Mouse (Mus musculus) regulatory T cell (primary cell): ENCODE results near the gene Bcor.

ENCODE experiments used
- in situ Hi-C: fragments of 300-600 bp; cut with MboI, MseI; formaldehyde crosslinking; loops from one replicate; pipeline ENCODE4 v1.15.1; 2025; ENCODE audit warnings: high pct_unique_total_duplicates

The Bcor gene

DNA sequence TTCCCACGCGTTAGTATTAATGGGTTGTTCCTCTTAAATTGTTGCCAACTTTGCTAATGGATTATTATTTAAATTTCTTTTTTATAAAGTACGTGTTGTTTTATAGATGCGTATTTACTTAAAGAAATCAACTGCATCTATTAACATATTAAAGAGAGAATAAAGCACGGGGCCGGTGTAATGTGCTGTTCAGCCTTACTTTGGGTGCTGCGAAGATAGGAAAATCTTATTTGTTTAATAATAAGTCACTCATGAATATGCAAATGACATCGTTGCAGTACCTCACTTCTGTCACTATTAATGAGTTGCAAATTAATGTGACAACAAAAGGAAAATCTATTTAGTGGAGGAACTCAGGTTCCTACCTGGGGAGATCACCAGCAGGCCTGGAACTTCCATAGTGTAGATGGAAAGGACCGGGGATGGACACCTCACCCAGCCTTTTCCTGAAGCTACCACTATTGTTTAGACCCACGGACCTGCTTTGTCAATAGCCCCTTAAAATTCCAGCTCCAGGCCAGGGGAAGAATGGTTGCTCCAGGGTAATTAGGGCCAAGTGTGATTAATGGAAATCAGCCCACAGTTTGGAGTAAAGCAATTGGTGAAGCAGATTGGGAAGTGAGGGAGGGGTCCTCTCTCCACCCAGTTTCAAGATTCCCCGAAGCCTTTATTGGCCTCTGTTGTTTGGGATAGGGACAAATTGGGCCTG lies 152.2 kb downstream of the Bcor start:
- in situ Hi-C loops: loop anchor here (5.0 kb wide), 1 partner anchor 129 kb away; no protein-coding TSS in a partner anchor

DNA sequence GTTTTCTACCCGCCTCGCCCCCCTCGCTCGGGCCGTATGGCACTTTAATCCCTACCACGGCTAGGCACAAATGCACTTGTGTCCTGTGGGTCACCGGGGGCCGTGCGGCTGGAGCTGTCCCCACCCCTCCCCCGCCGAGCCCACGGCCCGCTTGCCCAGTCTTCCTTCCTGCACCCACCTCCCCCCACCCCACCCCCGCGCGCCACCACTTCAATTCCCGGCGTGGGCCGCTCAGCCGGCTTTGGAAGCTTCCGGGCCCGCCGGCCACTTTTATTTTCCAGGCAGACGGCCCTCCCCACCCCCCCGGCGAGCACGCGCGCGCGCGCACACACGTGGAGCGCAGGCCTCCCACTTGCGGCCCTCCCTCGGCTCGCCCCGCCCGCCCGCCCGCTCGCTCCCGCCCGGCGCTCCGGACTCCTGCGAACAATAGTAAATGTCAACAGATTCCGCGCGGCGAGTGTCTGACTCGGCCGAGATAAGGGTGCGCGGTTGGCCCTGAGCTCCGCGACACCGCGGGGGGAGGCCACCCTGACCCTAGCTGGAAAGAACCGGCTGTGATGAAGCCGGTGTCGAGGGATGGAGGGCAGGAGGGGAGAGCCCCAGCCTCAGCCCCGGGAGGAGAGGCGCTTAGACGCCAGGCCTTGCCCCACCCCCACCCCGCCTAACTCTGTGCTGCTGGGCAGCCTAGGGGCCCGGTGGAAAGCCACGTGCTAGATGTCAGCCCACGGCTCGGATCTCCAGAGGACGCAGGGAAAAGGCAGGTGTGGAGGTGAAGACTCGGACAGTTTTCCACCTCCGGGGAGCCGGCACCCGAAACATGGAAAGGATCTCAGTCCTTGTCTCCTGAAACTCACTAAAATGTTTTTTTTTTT lies 153.0 kb downstream of the Bcor start:
- in situ Hi-C loops: loop anchor here (5.0 kb wide), 1 partner anchor 130 kb away; no protein-coding TSS in a partner anchor

DNA sequence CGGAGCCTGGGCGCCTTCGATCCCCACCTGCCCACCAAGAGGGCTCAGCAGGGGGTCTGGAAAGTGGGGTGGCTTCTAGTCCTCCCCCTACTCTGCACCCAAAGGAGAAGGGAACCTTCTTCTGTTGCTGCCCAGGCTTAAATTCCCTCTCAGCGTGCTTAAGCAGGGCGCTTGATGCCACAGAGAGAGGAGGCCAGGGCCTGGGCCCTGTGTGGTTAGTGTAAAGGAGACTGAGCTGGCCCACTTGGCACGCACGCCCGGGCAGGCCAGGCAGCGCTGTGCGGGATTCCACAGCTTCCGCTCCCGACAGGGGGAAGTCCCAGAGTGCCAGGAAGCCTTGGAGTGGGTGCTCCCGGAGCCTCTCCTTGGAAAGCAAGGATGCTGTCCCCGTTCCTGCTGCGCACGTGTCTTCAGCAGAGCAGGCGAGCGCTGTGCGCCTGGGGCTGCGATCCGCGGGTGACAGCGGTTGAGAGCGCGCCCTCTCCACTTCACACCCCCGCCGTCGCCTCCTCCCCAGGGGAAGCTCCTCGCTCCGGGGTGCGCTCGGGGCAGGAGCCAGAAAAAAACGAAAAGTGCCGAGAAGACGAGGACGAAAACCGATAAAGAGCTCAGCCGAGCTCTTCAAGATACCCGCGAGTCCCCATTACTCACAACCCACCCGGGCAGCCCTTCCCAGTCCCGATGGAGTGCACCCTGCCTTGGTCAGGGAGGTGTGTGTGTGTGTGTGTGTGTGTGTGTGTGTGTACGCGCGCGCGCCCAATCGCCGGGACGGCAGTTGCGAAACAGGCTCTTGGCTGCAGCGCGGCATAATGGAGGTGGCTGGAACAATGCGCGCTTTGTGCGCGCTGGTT lies 153.9 kb downstream of the Bcor start:
- in situ Hi-C loops: loop anchor here (5.0 kb wide), 1 partner anchor 131 kb away; no protein-coding TSS in a partner anchor

DNA sequence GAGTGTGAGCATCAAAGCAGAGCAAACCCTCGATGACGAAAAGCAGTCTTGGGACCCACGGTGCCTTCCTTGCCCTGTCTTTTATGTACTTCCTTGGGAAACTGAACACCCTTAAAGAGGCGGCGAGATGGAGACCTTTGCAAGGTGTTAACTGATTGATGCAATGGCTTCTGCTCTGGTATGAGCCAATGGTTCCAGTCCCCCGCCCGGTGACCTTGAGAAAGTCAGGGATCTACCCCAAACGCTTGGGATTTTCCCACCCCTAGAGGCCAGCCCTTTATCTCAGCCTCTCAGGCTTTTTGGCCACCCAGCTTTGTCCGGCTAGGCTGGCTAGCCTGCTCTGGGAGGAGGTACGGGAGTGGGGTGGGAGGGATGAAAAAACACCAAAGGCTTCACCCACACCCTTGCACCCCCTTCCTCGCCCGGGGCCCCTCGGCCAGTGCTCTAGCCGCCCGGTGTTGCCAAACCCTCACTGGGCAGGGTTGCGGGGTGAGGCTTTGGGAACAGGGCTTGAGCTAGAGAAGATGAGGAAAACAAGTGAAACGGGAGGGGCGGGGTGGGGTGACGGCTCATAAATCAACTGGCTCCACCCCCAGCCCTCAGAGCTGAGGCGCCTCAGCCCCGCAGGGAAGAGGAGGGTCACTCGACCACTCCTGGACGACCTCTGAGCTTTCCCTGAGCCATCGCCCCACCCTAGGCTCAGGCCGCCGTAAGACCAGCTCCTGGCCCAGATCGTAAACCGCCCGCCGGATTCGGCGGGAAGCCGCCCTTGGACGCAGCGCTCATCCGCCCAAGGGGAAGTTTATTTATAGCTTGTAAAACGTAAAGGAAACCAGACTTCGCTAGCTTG lies 154.7 kb downstream of the Bcor start:
- in situ Hi-C loops: loop anchor here (5.0 kb wide), 1 partner anchor 132 kb away; no protein-coding TSS in a partner anchor

DNA sequence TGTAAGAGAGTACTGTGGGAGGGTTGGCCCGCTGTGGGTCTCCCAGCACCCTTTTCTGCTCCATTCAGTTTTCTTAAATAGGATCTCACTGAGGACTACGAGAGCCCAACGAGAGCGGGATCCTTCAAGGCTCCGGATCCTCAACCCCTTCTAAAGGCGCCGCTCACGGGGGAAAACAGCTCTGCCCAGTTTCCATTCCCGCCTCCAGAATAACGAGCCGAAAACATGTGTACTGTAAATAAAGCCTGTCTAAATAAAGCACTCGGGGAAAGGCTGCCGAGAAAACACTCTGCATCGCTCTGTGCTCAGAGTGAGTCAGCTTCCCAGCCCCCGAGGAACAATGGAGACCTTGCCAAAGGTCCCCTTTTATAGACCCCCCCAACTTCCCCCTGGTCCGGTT lies 155.7 kb downstream of the Bcor start:
- in situ Hi-C loops: no loop called here

DNA sequence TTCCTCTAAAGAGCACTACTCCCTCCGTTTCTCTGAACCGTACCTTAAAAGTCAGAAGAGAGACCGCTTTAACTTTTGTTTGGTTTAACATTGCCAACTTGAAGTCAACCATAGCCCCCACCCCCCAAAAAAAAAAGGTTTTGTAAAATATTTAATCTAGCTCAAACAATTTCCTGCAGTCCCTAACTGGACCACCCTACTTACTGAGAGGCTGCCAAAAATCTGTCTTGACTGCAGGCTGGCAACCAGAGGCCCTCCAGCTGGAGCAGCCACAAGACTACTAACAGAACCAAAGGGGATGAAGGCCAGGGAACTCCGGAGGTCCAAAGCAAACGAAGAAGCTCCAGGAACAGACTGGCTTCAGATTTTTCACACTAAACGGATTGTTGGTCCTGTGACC lies 156.2 kb downstream of the Bcor start:
- in situ Hi-C loops: no loop called here

DNA sequence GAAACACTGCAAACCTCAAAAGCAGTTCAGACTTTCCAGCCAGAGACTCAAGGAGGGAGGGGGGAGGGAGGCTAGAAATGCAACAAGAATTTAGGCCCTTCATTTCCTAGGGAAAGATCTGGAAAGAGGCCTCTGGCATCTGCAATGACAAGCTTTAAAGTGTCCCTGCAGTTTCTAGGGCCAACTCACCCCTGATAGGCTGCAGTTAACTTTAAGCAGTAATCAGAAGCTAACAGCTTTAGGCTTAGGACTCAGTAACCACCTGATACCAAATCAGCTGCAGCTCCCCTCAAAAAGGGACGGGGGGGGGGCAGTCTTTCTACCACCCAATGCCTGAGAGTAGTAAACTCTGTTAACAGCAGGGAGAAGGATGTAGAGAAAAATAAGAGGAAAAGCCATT lies 156.6 kb downstream of the Bcor start:
- in situ Hi-C loops: no loop called here

DNA sequence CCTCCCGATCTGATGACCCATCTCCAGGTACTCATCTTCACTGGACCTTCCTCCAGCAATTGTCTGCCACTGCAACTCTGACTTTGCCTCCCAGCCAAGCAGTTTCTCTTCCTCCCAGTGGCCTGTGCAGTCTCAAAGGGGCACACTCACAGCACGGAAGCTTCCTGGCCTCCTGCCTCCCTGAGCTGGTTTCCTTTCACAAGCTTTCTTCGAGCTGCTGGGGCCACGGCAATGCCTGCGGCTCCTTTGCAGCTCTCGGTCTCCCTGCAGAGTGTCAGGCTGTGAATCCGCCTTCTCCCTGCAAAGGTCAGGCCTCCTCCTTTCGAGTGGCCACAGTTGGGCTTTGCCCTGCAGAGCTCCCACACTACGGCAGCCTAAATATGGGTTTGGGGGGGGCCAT lies 157.0 kb downstream of the Bcor start:
- in situ Hi-C loops: no loop called here

DNA sequence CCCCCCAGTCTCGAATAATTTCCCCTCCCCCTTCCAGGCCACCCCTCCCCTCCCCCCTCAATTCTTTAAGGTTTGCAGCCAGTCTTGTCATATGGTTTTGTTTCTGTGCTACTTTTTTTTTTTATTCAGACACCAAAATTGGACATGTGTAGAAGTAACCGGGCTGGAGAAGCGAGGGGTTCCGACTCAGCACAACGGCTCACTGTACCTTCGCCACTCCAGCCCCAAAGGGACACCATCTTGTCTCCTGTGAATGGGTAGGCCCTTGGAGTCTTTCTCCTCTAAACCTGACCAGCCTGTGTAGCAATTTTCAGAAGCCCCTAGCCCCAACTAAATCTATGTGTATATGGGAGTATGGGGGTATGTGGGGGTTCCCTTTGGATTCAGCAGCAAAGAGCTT lies 157.6 kb downstream of the Bcor start:
- in situ Hi-C loops: no loop called here

DNA sequence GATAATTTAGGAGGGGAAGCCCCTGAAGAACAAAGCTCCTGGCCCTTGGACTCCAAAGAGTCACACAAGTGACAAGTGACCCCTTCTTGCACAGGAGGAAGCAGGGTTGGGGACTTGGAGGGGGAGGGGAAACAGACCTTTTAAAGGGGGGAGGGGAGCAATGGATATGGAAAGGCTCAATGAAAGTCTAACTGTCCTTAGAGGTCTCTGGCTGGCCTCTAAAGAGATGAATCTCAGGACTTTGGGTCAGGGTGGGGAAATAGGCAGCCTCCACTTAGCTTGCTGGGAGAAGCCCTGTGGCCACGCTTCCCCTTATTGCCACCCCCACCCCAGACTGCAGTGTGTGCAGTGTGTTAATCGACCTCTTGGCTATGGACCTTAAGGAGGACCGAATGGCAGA lies 158.2 kb downstream of the Bcor start:
- in situ Hi-C loops: no loop called here

DNA sequence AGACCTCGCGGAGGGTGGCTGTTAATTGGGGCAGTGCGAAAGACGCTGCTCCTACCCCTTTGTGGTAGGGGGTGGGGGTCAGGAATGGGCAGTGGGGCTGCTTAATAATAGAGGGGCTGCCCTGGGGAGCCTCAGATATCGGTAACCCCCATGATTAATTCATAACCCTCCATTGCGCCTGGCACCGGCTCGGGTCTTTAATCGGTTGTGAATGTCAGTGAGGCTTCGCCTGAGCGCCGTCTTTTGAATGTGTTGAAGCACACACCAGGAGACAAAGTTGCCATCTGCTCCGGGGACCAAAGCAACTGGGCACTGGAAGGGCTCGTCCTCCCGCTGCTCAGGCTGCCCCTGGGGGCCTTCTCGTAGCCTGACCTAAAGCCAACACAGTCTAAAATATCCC lies 158.8 kb downstream of the Bcor start:
- in situ Hi-C loops: no loop called here

DNA sequence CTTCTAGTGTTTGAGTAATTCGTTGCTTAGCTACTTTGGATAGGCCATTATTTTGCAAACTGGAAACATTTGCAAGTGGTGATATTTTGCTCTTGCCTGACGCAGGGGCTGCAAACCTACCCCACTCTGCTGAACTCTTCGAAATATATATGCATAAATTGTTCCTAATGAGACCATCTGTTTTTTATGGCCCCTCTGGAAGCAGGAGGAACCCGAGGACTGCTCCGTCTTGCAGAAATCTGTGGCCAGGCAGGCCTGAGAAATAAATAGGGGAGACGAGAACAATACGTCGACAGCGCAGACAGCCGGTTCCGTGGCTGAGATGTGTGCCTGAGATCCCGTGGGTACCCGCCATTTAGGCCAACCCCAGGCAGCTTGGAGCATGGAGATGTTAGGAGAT lies 159.5 kb downstream of the Bcor start:
- in situ Hi-C loops: no loop called here

DNA sequence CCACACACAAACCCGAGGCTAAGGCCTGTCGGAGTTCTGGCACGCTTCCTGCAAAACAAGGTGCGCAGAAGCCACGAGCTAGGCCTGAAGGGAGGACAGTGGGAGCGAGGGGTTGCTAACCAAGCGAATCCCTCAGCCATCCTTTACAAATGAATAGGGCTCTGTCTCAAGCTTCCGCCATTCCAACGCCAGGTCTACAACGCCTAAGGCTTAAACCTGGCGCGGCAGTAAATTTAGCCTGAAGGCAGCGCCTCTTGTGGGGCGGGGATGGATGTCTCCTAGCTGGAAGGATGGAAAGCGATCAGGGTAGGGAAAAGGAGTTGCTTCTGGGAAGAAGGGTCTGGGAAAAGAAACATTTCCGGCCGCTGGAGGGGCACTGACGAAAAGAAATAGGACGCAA lies 160.2 kb downstream of the Bcor start:
- in situ Hi-C loops: no loop called here

DNA sequence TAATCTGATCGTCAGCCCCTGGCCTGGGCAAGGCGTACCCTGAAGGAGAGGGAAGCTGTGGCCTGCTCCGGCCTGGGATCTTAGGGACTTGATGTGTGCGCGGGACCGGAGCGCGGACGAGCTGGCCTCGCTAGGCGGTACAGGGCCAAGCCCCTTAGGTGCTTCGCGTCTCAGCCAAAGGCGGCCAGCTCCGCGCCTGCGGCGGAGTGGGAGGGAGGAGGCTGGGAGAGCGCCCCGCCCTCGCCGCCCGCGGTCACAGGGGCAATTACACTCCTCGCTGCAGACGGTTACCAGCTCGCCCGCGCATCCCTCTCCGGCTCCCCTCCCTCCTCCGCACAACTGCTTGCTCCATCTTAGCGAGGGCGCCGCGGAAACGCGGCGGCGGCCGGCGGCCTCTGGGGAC lies 161.2 kb downstream of the Bcor start:
- in situ Hi-C loops: no loop called here

DNA sequence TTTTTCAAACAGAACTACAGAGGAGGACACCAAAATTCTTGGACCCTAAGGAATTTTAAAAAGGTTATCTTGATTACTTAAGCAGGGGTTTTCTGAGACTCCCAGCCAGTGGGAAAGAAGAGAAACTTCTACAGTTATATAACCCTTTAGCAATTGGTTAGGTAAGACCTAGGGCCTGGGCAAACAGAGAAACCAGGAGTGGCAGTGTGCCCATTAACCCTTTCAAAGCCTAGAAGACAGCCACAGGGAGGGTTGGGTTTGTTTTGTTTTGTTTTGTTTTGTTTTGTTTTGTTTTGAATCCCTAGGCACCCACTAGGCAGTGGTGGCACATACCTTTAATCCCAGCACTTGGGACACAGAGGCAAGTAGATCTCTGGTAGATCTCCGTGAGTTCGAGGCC lies 163.3 kb downstream of the Bcor start:
- in situ Hi-C loops: no loop called here

DNA sequence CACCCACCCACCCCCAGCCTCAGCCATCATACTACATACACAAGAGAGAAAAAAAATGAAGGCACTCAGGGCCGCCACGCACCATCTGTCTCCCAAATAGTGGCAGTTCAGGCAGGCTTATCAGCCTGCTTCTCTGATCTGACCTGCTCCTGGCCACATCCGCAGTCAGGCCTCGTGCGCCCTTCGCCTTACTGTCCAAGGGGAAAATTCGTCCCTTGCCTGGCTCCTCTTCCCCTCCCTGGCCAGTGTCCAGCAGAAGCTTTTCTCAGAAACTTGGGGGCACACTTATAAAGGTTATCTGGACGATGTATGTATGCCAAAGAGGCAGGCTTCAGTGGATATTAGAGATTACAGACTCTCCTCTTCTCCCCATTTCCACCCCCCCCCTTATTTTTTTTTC lies 163.7 kb downstream of the Bcor start:
- in situ Hi-C loops: no loop called here

DNA sequence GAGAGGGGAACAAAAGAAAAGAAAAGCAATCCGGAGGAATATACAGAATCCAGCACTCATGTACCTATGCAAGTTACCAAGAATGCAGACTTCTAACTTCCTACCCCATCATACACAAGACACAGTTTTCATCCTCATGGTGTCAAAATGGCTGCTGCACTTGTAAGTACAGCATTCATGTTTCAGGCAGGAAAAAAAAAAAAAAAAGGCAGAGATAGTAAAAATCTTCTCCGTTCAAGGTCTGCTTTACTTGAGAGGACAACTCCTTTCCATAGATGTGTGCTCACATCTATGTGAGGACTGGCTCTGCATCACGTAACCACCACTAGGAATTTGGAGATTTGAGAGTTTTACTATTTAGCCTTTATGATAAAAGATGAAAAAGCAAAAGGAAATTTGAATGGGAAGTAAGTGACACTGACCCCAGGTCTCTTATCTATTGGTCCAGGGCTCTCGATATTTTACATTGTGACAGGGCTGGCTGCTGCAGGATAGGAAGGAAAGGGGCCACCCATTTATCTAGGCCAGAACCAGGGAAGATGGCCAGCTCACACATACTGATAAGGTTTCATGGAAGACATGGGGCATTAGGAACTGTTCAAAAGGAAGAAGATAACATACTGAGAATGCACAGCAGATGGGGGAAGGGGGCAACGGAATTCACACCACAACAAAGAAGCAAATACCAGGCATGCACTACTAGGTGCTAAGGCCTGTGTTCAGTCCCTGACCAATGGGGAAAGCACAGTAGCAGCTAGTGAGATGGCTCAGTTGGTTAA lies 166.3 kb downstream of the Bcor start:
- in situ Hi-C loops: no loop called here

DNA sequence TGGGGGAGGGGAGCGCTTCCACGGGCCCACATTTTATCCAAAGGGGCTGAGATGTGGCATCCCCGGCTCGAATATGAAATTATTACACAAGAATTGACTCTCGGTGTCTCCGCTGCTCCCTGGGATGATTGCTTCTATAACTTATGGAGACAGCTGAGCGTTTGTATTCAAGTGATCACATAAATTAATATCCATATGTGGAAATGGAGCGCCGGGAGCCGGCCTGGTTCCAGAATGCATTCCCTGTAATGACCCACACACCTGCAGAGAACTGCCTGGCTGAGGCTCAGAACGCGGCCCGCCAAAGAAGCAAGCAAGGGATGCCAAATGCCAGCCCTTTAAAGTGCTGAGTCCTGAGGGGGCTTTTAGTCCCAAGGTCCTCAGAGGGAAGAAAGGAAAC lies 170.7 kb downstream of the Bcor start:
- in situ Hi-C loops: no loop called here

DNA sequence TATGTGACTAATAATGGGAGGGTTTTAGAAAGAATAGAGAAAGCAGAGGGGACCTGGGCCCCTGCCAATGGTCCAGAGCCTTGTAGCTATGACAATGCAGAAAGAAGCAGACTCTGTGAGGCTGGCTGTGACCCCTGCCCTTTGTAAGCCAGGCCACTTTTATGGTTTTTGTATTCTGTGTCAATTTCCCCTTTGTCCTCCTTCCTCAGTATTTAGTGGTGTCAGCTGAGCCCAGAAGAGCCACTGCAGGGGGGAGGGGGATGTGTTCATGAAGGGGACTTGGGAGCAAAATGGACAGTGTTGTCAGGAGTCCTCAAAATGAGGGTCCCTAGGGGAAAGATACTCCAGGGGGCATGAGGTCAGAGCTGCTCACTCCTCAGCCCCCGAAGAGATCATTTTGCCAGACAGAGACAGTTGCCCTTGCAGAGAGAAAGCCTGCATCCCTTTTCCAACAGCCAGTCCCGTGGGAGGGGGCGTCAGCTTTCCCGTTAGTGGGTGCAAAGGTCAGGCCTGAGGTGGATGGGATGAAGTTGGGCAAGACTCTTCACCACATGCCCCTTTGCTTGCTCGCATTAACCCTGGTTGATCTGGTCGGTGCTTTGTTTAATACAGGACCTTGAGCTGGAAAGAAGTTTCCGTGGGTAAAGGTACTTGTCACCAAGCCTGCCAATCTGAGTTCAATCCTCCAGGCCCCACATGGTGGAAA lies 171.8 kb downstream of the Bcor start:
- in situ Hi-C loops: no loop called here

DNA sequence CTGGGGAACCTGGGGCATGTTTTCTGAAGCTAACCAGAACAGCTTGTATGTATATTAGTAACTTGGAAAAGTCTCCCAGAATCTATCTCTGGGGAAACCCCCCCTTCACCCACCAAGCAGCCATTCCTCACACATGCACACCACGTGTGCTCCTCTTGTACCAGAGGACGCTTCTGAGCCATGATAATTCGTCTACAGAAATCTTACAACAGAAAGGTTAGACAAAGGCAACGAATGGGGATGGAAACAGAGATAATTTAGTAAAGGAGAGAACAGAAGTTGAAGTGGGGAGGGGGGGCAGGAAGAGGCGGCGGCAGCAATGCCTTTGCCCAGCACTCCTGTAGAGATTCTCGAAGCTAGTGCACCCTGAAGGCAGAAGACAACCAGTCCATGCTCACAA lies 172.6 kb downstream of the Bcor start:
- in situ Hi-C loops: no loop called here
